Mouse (Mus musculus) urinary bladder, postnatal 14 days (tissue): ENCODE results near the gene Spaar.

Source experiments
- DNase-seq: peaks from one replicate; pipeline ENCODE4 v3.0.0; 2021; ENCODE audit warnings: low spot score

Gene Spaar

DNA sequence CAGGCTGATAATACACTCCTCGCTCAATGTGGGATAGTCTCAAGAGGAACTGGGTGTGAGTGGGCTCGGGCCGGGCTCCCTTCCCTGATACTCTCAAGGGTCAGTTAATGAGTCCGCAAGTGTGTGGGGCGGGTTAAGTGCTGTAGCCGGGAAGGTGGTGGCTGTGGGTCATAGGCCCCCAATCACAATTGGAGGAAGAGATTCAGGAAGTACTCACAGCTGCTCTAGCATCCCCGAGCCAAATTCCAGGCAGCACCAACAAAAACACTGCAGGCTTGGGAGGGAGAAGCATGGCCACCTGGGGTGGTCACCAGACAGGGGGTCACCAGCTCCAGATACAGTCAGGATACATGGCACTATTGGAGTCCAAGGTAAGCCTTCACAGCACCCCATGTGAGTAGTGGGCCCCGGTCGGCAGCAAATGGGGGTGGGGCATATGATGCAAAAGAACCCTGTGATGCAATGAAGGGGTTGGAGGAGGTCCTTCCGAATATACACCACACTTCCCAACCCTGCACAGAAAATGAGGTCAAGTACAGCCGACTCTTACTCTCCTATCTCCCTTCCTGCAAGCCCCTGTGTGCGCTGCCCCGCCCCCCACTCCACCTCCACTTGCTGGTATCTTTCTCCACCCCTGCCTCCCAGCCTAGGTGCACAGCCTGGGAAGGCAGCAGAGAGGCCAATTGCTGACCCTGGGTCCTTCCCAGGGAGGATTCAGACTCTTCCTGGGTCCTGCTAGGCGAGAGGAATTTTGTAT, at the start of gene Spaar:
Gene Spaar, plus strand, starts transcription at position 241 of the 757 bp plus-strand sequence.
- DNase-seq, result no peak

DNA sequence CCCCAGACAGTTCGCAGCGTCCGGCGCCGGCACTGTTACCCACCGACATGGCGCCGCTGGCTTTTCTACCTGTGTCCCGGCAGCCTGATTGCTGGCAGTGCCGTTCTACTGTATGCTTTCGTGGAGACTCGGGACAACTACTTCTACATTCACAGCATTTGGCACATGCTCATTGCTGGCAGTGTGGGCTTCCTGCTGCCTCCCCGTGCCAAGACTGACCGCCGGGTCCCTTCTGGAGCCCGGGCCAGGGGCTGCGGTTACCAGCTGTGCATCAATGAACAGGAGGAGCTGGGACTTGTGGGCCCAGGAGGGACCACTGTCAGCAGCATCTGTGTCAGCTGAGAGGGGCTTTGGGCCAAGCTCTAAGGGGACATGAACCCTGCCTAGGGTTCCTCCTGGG, 39.8 kb upstream of the Spaar start:
- DNase-seq, result no peak

DNA sequence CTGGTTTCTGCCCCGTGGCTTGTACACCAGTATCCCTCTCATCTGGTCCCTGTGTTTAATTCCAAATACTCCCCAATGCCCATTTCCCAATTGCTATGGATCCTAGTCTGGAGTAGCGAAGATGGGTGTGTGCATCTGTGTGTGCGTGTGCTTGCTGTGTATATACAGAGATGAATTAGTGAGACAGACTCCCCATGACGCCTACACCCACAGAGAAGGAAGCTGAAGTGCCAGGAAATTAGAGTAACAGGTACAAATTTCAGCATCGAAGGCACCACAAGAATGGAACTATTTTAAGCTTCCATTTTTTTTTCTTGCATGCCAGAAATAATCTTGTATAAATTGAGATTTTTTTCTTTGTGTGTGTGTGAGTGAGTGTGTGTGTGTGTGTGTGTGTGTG, 38.8 kb upstream of the Spaar start:
- no peak for DNase-seq

DNA sequence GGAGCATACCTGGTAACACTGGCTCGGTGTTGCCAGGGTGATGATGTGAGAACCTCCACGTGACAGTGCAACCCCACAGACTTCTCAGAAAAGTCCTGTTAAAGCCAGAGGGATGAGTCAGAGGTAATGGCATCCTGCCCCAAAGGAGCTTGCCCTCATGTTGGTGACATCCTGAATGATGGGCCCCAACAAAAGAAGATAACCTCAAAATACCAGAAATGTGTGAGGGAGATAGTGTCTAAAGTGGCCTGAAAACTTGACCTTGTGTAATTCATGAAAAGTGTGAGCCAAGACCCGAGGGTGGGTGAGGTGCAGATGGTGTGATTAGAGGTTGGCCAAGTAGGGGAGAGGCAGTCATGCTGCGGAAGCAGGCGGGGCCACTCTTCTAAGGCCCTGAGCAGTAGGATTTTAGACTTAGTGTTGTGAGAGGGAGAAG, 36.0 kb upstream of the Spaar start:
- DNase-seq, result peak; percentile 65

DNA sequence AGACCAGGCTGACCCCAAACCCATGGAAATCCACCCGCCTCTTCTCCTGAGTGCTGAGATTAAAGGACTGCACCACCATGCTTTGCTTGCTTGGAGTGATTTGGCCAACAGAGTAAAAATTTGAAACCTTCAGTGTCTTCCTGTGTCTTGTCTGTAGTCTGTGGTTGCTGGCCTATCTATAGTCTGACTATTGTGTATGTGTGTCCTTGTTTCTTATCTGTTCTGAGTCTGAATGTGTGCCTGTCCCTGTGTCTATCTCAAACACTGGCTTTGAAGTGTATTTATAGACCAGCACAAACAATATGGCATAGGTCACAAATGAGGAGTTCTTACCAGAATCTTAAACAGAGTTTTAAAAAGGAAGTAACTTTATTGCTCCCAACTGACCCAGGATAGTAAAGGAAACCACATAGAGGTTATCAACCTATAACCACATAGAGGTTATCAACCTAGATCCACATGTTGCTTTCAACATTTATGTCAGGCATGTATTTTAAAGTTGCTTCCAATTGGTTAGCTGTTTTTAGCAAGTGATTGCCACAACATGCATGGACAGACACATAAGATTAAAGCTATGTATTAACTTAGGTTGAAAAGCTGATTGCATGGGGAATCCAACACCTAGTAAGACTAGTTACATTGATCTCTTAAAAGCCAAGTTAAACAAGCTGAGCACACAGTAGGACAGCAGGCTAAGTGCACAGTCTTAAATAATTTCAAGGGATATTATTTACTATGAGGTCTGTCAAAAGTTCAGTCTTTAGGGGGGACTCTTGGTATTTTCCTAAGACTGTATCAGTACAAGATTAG, 35.2 kb upstream of the Spaar start:
- no peak for DNase-seq

DNA sequence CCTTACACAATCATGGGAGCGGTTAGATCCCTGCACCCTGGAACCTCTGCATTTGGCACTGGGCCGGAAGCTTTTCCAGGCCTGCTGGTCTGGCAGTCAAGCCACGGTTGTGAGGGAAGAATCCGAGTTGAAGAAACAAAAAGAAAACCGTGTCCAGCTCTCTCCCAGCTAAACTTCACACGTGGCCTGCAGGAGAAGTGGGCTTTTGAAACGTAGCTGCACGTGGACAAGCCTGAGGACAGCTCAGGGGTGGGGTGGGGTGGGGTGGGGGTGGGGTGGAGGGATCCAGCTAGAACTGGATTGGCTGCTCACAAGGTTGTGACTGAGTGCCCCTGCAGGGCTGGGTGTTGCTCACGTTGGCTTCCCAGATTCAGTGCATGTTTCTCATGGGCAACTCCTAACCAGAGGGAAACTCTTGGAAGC, 34.6 kb upstream of the Spaar start:
- DNase-seq, result peak; percentile 60

DNA sequence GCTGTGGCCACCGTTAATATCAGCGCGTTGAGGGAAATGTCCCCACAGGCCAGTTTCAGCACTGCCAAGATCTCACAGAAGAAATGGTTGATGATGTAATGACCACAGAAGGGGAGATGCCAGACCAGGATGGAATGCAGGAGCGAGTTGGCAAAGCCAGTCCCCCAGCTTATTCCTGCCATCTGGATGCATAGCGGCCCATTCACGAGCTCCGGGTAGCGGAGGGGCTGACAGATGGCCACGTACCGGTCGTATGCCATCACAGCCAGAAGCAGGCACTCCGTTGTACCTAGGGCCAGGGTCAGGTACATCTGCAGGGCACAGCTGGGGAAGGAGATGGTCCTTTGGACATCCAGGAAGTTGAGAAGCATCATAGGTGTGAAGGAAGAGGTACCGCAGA, 33.3 kb upstream of the Spaar start:
- no peak for DNase-seq

DNA sequence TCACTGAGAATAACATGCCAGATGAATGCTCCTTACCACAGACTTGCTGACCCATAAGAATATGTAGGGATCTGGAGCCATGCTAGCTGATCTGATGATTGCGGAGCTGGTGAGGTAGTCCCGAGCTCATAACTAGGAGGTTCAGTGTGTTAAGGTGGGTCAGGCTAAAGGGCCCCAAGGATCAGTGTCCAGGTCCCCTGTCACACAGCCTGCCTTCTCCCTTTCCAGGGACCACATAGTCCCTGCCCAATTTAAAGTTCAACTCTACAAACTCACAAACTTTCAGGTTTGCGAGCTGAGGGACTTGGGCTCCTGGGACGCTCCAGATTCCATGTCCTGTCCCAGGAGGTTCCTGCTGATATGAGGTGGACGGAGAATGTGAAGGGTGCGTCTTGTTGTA, 29.1 kb upstream of the Spaar start, which contains the start of gene Olfr70:
Gene Olfr70, minus strand, starts transcription at position 101 of the 400 bp plus-strand sequence.
- no peak for DNase-seq

DNA sequence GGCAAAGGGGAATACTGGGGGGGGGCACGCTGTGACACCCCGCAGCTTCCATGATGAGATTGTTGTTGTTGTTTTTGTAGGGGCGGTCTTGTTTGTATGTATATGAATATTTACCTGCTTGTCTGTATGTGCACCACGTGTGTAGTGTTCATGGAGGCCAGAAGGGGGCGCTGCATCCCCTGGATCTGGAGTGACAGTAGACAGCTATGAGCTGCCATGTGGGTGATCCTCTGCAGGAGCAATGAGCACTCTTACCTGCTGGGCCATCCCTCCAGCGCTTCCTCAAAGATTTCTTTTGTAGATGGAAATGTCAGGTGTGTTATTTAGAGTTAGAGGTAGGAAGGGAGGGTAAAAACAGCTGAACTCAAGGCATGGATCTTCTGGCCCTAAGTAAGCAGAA, 26.4 kb upstream of the Spaar start:
- DNase-seq, result no peak

DNA sequence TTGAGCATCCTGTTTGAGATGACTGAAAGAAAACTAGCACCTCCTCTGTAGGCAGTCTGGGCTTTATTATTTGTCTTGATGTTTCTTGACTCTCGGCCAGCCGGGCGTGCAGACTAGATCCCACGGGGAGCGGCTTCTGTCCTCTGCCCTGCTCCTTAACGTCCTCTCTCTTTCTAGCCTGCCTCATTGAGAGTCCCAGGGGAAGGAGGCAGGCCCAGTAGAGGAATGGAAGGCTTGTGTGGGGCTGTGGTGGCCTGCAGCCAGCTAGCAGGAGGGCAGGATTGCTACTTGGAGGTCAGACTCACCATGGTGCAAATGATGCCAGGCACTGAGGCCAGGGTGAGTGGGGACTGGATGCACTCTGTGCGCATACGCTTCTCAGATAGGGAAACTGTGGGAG, 26.0 kb upstream of the Spaar start:
- DNase-seq, result no peak

DNA sequence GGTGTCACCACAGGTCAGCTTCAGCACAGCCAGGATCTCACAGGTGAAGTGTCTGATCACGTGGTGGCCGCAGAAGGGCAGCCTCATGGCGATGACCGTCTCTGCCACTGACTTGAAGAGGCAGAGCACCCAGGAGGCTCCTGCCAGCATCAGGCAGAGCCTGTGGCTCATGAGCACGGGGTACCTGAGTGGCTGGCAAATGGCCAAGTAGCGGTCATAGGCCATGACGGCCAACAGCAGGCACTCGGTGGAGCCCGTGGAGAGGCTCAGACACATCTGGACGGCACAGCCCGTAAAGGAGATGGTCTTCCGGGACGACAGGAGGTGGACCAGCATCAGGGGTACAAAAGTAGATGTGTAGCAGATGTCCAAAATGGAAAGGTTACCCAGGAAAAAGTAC, 23.8 kb upstream of the Spaar start:
- DNase-seq, result no peak

DNA sequence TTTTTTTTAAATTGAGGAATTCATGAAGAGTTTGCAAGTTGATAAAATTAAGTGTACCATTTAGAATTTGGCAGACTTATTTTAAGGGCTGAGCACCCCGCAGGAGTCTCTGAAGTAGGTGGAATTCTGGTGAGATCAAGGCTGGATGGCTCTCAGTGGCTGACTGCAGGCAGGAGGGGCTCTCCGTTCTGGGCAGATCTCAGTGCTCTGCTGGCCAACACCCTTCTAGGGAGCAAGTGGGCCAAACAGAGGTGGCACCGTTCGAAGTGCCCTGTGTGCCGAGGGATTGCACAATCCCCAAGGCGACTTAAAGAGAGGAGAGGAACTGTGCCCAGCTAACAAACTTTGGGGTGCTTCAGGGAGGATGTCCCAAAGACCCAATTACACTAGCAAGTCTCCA, 20.0 kb upstream of the Spaar start, which contains the start of gene Olfr71:
Gene Olfr71, minus strand, starts transcription at position 387 of the 400 bp plus-strand sequence.
- DNase-seq, result no peak

DNA sequence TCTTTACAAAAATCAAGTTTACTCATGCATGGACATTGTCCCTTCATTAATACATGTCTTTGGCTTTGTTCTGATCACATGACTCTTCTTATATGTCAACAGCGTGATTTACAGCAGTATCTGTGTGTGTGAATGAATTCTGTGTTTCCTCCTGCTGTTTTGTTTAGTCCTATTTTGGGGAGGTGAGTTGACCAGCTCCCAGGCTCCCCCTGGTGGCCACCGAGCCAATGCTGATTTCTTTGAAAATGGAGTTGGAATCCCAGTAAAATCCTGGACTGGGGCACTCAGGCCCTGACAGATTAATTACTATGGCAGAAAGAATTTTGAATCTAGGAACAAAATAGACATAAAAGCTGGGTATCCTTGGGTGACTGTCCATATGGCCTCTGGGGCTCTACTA, 18.0 kb upstream of the Spaar start:
- peak; percentile 86 for DNase-seq

DNA sequence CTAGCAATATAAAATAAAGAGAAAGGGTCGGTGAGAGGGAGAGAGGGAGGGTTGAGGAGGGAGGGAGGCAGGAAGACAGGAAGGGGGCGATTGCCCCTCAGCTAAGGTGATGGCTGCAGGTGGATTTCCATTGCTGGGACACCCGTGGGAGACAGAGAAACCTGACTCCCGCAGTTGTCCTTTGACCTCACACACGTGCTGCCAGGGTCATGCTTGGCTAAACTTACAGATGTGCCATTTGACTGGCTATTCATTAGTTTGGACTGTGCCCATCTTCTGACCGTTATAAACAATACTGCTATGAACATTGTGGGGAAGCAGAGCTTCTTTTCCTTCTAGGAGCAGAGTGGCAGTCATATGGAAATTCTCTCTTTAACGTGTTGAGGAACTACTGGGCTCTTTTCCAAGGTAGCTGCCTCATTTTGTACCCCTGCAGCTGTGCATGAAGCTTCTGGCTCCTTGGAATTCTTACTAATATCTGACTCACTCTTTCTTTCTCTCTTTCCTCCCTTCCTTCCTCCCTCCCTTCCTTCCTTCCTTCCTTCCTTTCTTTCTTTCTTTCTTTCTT, 16.1 kb upstream of the Spaar start:
- DNase-seq, result no peak

DNA sequence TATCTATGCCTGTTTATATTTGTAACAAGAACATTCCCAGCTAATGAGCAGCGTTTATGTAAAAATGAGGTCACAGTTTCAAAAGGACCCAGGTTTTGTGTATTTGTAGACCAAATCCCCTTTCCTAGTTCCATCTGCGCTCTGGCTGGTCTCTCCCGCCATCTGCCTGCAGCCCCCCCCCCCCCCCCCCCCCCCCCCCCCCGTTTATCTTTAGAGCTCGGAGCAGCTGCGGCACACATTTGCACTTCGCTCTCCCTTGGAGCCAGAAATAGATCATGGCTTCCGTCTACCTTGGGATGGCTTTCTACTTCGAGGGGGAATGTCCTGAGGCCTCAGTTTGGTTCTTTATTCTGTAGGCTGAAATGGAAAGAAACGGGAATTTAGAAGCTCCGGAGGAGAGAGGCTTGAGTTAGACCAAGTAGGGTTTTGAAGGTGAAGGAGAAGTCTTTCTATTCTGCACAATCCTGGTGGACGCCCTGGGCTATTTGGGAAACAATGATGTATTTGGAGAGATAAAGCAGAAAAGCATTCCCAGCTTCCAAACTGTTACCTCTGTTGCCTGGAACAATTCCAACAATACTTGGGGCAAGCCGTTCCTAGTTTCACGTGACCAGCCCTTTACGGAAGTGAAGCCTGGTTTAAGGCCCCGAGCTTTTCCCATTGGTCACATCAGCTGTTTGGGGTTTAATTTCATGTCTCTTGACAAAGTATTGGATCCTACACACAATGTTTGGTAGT, 9.2 kb upstream of the Spaar start:
- DNase-seq, result no peak

DNA sequence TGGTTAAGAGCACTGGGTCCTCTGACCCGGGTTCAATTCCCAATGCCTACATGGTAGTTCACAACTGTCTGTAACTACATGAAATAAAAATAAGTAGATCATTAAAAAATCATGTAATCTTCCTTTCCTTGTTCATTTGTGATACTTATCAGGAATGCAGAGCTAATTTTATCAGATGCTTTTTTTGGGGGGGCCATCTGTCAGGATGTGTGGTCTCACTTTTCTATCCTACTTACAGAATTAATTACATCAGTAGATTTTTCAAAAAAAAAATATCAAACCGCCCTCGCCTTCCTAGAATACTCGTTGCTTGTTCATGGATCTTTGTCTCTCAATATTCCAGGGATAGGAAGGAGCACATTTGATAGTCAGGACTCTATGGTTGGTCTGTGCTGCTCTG, 7.6 kb upstream of the Spaar start:
- DNase-seq, result no peak

DNA sequence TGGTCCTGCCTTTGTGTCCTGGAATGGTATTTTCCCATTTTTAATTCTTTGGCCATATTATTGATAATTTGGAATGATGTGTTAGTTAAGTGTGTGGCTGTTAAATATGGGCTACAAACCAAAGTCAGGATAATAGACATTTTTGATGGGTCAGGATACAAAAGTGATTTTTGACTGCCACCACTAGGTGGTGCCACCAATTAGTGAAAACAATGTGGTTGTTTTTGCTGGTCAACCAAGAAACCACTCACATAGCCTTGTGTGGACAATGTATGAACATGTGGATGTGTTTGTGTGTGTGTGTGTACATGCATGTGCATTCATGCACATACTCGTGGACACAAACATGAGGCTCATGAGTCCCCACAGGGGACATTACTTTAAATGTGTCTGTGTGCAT, 5.1 kb upstream of the Spaar start:
- DNase-seq, result peak; percentile 67

DNA sequence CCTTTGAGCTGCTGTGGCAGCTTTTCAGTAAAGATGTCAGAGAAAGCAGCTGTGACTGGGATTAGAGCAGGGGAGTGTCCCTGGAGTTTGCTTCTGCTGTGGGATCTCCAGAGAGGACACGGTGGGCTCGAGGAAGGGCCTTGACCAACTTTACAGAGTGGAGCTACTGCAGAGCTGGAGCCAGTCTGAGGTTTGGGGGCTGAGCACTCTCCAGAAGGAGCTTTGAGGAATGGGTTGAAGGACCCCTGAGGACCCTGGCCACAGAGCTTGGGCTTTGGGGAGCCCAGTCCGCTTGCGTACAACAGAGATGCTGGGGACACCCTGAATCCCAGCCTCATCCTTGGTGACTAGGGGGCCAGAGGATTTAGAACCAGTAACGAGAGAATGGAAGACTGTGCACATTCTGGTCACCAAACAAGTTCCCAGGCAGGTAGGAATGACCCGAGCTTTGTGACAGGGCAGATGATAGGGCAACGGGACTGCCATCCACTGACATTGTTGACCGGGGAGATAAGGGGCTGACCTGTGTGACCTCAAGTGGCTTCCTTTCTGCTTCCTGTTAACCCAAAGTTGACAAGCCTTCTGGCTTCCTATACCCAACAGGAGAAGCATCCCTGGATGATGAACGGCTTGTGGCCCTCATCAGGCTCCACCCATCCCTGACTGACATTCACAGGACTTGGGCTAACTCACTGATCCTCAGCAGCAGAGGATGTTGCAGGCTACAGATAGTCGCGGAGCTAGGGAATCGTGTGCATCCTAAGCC, 3.4 kb upstream of the Spaar start:
- DNase-seq, result no peak

DNA sequence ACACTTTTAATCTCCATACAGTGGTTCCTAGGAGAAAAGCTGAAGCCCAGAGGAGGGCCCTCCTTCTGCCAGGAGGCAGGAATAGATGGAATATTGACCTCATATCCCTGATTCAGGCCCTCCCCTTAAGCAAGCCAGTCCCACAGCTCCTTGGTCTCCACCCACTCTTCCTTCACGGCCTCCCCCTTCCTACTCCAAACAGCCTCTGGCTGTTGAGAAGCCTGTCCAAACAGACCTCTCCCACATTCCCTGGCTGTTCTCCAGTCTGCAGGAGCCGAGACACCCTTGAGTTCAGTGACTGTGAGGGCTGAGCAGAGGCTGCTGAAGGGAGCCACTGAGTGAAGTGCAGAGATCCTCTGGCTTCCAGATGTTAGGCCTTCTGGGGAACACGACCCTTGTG, 2.8 kb upstream of the Spaar start, which contains the start of gene Hrct1:
Gene Hrct1, plus strand, starts transcription at position 194 of the 400 bp plus-strand sequence.
- DNase-seq, result peak; percentile 88

DNA sequence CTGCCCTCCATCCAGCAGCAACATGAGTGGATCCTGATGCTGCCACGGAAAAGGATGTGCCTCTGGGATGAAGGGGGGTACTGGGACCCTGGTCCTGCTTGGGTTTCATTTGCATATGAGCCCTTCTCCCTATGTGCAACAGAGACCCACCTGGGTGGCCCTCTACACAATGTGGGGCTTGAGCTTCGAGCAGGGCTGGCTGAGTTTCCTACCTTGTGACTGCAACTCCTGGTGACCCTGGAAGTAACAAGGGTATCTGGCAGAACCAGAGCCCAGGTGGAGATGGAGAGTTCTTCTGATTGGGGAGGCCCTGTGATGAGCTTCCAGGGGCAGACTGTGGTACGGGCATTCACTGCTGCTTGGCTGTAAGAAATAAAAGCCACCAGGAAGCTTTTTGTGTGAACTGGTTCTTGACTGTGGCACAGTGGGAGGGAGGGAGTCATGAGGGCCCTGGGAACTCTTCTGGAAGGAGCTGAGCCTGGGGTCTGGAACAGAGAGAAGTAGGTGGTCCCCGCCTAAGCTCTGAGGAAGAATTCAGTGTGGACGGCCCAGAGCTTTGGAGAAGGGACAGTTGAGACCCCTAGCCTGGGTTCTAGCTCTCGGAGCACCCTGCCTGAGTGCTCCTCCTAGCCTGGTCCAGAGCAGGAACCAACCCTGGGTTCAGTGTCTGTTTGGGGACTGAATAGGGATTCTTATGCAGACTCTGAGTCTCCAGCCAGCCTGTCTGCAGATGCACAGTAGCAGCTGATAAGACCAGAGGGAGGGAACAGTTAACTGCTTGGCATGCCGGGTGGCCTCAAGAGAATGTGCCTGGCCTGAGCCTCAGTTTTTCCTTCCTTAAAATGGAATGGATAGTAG, 1.9 kb upstream of the Spaar start:
- no peak for DNase-seq
